Mouse (Mus musculus): ENCODE measurements at regions not wholly inside any gene's neighbourhood (a gene's known extent, or its start where the extent isn't known, plus 50 kb on each side); places are given as distances from the start of the nearest gene placed in this dataset.

DNA sequence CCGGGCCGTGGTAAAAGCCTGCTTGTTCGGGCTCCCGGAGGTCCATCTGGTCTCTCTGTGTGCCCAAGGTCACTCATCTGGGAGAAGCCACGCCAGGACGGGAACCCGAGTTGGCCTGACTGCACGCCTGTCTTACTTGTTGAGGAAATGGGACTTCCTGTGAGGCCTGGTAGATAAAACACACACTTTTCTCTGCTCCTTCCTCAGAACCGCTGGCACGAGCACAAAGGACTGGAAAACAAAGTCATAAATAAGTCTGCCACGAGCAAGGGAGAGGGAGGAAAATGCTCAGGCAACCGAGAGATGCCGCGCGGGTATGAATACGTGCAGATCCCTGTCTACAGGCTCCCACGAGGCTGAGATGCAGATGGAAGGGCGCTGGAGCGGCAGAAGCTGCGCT is 131.6 kb downstream of the Rybp start:
- peak overlapping the region; percentile 44; the same call in 1 of the 2 replicates for H3K9ac ChIP-seq
- peaks cover 67% of the 10 kb centered on the region for H3K27me3 ChIP-seq
- H3K9me3 ChIP-seq = no peaks in the 10 kb centered on the region
- ATAC-seq (ENCODE audit: low read depth) = no peak; the same call in 1 of the 2 replicates
- no peaks in the 10 kb centered on the region for H3K36me3 ChIP-seq
- peaks cover 42% of the 10 kb centered on the region for H3K4me1 ChIP-seq (replicated peaks)
- no peak overlapping the region for H3K4me3 ChIP-seq
- peak overlapping the region; percentile 61 for H3K27ac ChIP-seq (replicated peaks)
- WGBS = 13% methylated on average over 20 of the region's 20 CpGs
- peak overlapping the region; percentile 25; the same call in 1 of the 2 replicates for H3K4me2 ChIP-seq

DNA sequence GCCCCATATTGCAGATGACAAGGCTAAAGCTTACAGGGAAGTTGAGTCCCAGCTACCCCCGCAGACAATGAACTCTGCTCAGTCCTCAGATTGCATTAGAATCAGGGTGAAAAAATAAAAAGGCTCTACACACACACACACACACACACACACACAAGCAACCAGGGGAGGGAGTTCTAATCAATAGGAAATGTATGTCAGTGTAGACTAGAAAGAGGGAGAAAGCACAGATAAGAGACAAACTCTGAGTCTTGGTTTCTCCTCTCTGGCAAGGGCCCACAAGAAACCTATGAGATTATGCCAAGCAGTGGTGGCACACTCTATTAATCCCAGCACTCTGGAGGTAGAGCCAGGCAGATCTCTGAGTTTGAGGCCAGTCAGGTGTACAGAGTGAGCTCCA is 135.8 kb downstream of the Rybp start:
- no peak overlapping the region for H3K9ac ChIP-seq
- H3K4me3 ChIP-seq = no peak overlapping the region
- no peak overlapping the region for H3K4me2 ChIP-seq
- WGBS = 90% methylated on average over 1 of the region's 1 CpGs
- peaks cover 72% of the 10 kb centered on the region for H3K27me3 ChIP-seq
- no peak for ATAC-seq (ENCODE audit: low read depth)
- H3K36me3 ChIP-seq = no peaks in the 10 kb centered on the region
- H3K4me1 ChIP-seq (replicated peaks) = peaks cover 21% of the 10 kb centered on the region
- no peak overlapping the region for H3K27ac ChIP-seq (replicated peaks)
- no peaks in the 10 kb centered on the region for H3K9me3 ChIP-seq

DNA sequence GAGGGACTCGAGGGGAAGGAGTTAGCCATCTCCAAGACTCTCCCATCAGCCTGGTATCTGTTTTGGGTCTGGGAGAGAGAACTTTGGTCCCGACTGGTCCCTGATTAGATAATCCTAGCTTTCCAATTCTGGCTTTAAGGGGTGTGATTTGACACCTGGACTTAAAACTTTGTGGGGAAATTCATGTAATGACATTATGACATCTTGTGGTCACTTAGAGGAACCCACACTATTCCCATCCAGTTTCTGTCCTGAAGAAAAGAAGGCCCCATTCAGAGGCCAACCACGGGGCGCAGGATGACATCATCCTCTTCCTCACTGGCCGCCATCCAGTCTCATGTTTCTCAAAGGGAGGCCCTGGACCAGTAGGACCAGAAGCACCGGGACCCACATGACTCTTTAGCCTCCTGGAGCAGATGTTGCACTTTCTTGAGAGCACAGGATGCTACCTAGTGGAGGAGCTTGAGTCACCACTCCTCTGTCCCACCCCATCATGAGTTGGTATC is 136.5 kb downstream of the Rybp start:
- Histone ChIP-seq H3K4me1 (replicated peaks) (peaks cover 21% of the 10 kb centered on the region), H3K27ac (replicated peaks) (no peak overlapping the region), H3K4me3 (no peak overlapping the region), H3K4me2 (no peak overlapping the region), H3K36me3 (no peaks in the 10 kb centered on the region), H3K9me3 (no peaks in the 10 kb centered on the region), H3K9ac (no peak overlapping the region), H3K27me3 (peaks cover 77% of the 10 kb centered on the region)
- WGBS = 80% methylated on average over 6 of the region's 6 CpGs
- ATAC-seq (ENCODE audit: low read depth) = no peak

DNA sequence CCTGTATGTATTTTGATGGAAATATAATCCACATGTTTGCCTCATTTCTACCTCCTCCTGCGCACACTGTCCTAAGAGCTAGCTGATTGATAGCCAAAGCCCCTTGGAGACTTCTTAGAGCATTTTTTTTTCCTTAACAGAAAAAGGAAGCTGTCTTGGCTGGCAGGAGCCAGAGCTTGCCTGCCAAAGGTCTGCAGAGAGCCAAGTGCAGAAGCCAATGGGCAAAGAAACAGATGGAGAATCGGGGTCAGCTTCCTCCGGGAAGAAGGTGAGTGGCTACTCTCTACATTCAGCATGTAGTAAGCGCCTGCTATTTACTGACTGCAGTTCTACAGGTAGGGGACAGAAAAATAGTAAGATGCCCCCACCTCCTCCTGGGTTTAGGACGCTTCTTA is 137.8 kb downstream of the Rybp start:
- Histone ChIP-seq H3K9me3 (no peaks in the 10 kb centered on the region), H3K27me3 (peaks cover 81% of the 10 kb centered on the region), H3K4me2 (no peak overlapping the region), H3K4me1 (replicated peaks) (peaks cover 23% of the 10 kb centered on the region), H3K9ac (no peak overlapping the region), H3K4me3 (no peak overlapping the region), H3K36me3 (no peaks in the 10 kb centered on the region), H3K27ac (replicated peaks) (no peak overlapping the region)
- ATAC-seq (ENCODE audit: low read depth) = no peak
- 83% methylated on average over 5 of the region's 5 CpGs for WGBS

DNA sequence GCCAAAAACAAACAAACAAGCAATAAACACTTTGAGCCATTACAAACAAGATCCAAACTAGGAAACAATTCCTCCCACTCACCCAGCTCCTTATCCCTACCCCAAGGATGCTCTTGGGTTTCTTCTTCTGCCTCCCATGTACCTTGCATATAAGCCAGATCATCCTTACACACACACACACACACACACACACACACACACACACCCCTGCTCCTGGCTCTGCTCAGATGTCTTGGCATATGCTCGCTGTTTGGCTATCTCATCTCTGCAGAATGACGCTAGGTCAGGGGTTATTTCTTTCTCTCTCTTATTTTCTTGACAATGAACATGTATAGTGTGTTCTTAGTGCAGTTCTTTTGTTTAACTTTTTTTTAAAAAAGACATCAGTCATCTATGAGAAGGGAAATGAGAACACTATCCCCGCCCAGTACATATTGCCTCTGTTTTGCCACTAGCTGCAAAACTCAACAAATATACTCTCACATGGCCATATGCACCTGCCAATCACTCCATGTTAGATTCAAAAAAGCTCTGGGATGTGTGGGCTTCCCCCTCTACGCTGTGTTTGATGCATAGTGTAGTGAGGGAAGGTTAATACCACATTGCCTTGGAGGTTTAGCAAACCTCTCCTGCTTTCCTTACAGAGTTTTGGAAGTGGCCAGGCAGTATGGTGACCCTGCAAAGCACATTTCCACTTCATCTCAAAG is 138.4 kb downstream of the Rybp start:
- no peak overlapping the region for H3K4me2 ChIP-seq
- H3K27ac ChIP-seq (replicated peaks) = no peak overlapping the region
- ATAC-seq (ENCODE audit: low read depth) = no peak
- WGBS = 80% methylated on average over 4 of the region's 4 CpGs
- no peak overlapping the region for H3K4me3 ChIP-seq
- H3K4me1 ChIP-seq (replicated peaks) = peaks cover 29% of the 10 kb centered on the region
- no peak overlapping the region for H3K9ac ChIP-seq
- peaks cover 80% of the 10 kb centered on the region for H3K27me3 ChIP-seq
- no peaks in the 10 kb centered on the region for H3K36me3 ChIP-seq
- H3K9me3 ChIP-seq = no peaks in the 10 kb centered on the region

DNA sequence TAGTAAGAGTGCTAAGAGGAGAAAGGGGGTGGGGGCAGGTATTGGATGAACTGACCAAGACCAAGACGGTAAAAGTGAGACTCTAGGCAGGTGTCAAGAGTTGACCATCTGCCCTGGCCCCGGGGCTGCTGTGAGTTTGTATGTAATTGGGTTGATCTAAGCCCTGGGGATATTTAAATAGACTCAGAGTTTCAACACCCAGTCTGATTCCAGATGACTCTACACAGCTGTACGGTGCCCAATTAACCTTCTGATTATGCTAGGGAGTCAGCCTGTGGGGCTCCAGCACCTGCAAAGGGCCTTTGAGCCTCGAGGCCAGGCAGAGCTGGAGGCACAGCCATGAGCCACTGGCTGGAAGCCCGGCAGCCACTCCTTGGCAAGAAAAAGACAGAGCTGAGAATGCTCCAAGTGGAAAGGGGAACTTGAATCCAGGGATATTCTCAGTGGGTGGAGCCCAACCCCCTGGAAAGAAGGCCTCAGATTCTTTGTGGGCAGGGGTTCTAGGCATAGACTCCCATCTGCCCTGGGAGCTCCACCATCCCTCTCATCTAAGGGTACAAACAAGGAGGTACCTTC is 140.8 kb downstream of the Rybp start:
- Histone ChIP-seq H3K4me1 (replicated peaks) (peaks cover 37% of the 10 kb centered on the region), H3K36me3 (no peaks in the 10 kb centered on the region), H3K9ac (no peak overlapping the region), H3K9me3 (no peaks in the 10 kb centered on the region), H3K4me2 (no peak overlapping the region), H3K27me3 (peaks cover 70% of the 10 kb centered on the region), H3K4me3 (no peak overlapping the region), H3K27ac (replicated peaks) (no peak overlapping the region)
- no peak for ATAC-seq (ENCODE audit: low read depth)
- WGBS = 41% methylated on average over 5 of the region's 5 CpGs

DNA sequence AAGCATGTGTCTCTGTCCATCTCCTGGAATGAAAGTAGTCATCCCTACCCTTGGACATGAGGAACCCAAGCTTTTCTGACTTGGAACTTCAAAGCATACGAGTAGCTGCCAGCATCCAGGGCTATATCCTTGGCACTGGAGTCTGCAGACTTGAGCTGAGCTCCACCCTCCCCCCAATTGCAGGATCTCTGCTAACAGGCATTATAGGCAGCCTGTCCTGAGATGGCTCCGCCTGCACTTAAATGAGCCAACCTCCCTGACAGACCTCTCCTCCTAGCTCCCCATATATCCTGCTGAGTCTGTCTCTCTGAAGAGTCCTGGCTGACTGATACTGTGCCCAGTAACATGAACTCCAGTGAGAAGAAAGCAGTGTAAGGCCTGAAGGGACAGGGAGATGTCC is 141.4 kb downstream of the Rybp start:
- Histone ChIP-seq H3K4me2 (no peak overlapping the region), H3K36me3 (no peaks in the 10 kb centered on the region), H3K4me3 (no peak overlapping the region), H3K4me1 (replicated peaks) (peaks cover 37% of the 10 kb centered on the region), H3K9me3 (no peaks in the 10 kb centered on the region), H3K27me3 (peaks cover 66% of the 10 kb centered on the region), H3K9ac (no peak overlapping the region), H3K27ac (replicated peaks) (no peak overlapping the region)
- WGBS = 69% methylated on average over 2 of the region's 2 CpGs
- no peak for ATAC-seq (ENCODE audit: low read depth)

DNA sequence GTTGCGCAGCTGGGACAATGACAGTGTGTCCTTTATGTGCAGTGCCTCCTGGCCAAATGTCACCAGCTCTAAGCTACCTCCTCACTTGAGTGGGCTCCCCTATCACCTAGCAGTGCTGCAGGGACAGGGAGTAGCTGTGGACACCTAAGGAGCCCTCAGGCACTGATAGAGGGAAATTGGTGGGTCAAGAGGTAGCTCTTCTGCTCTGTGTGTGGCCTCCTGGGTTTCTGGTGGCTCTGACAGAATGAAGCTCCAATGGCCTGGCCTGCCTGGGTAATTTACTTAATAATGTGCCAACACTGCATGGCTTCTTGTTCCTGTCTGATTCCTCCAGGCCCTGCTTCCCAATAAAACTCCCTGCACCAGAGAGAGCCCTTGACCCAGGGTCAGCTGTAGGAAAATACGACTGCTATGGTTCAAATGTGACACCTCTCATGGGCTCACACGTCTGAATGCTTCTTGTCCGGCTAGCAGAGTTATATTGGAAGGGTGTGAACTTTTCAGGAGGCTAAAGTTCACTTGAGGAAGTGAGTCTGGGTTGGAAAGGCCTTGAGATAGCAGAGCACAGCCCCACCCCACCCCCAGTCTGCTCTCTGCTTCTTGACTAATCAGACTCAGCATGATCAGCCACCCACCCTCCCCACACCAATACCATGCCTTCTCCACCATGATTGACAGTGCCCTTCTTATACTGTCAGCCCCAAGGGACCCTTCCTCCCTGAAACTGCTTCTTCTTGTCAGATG is 142.6 kb downstream of the Rybp start:
- Histone ChIP-seq H3K27me3 (peaks cover 61% of the 10 kb centered on the region), H3K4me2 (no peak overlapping the region), H3K27ac (replicated peaks) (no peak overlapping the region), H3K9ac (no peak overlapping the region; the same call in 1 of the 2 replicates), H3K4me1 (replicated peaks) (peaks cover 49% of the 10 kb centered on the region), H3K36me3 (no peaks in the 10 kb centered on the region), H3K4me3 (no peak overlapping the region), H3K9me3 (no peaks in the 10 kb centered on the region)
- no peak for ATAC-seq (ENCODE audit: low read depth)
- WGBS = 48% methylated on average over 4 of the region's 4 CpGs

DNA sequence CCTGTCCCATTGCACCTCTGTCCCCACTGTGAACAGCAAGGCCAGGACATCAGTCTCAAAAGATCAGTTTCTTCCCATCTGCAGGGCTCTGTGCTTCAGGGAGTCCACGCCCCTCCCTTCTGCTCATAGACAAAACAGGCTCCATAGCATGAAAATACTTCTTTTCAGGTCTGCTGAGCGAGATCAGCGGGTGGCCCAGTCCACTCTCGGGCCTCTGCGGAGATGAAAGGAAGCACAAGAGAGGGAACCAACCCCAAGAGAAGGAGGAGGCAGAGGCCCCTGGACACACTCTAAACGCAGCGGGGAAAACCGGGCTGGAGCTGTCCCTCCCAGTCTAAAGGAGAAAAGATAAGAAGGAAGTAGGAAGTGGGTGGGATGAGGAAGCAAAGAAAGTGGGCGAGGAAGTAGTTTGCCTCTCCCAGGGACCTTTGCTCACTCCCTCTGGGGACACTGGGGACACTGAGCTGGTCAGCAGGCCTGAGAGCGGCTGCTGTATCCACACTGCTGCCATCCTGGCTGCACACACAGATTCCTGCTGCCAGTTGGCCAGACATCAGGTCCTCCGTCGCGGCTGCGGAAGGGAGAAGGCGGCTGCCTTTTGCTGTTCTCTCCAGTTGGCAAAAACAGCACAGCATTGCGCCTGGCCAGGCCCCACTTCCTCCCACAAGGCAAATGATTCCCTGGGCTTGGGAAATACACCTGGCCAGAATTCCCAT is 143.5 kb downstream of the Rybp start:
- Histone ChIP-seq H3K9me3 (no peaks in the 10 kb centered on the region), H3K9ac (peak overlapping the region; percentile 38; the same call in 1 of the 2 replicates), H3K27me3 (peaks cover 56% of the 10 kb centered on the region), H3K4me1 (replicated peaks) (peaks cover 52% of the 10 kb centered on the region), H3K4me2 (peak overlapping the region; percentile 41), H3K36me3 (no peaks in the 10 kb centered on the region), H3K4me3 (peak overlapping the region; percentile 5; the same call in 1 of the 2 replicates), H3K27ac (replicated peaks) (peak overlapping the region; percentile 61)
- WGBS = under 1% methylated on average over 16 of the region's 16 CpGs
- ATAC-seq (ENCODE audit: low read depth) = peak; percentile 59

DNA sequence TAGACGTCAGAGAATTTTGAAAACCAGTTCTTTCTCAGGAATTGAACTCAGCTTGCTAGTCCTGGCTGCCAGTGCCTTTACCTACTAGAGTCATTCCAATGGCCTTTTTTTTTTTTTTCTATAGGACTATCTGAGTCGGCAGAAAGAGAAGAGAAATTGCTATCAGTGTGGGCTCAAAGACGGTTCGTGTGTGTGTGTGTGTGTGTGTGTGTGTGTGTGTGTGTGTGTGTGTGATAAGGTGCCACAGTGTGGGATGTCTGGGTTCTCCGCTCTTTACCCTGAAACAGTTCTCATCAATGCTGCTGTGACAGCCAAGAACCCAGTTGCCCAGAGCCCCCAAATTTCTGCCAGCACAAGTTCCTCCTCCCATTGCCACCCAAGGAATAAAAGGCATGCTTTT is 146.1 kb downstream of the Rybp start:
- H3K27ac ChIP-seq (replicated peaks) = no peak overlapping the region
- no peaks in the 10 kb centered on the region for H3K36me3 ChIP-seq
- H3K4me3 ChIP-seq = no peak overlapping the region
- peaks cover 47% of the 10 kb centered on the region for H3K27me3 ChIP-seq
- H3K4me2 ChIP-seq = no peak overlapping the region
- no peak overlapping the region for H3K9ac ChIP-seq
- H3K4me1 ChIP-seq (replicated peaks) = peaks cover 46% of the 10 kb centered on the region
- ATAC-seq (ENCODE audit: low read depth) = no peak
- 80% methylated on average over 5 of the region's 5 CpGs for WGBS
- no peaks in the 10 kb centered on the region for H3K9me3 ChIP-seq

DNA sequence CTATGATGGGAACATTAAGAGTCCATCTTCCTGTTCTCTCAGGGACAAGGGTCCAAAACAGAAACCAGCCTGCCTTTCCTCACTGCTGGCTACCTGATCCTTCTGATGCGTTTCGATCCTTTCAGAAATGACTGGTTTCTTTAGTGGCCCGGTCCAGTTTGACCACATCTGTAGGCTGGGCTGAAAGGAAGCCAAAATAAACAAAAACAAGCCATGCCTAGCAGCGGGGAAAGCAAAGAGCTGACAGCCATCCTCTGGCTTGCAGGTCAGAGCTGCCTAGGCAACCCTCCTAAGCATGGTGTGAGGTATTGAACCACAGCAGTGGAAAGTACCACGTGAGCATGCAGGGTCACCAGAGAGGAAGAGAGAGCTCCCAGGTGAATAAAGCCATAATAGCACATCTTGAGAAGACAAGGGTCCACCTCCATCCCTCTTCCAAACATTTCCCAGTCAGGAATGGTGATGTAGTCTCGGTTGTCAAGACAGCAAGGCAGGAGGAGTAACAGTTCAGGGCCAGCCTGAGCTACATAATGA is 146.6 kb downstream of the Rybp start:
- H3K9me3 ChIP-seq = no peaks in the 10 kb centered on the region
- H3K27me3 ChIP-seq = peaks cover 46% of the 10 kb centered on the region
- H3K4me3 ChIP-seq = no peak overlapping the region
- no peaks in the 10 kb centered on the region for H3K36me3 ChIP-seq
- H3K9ac ChIP-seq = no peak overlapping the region
- no peak overlapping the region for H3K27ac ChIP-seq (replicated peaks)
- H3K4me2 ChIP-seq = no peak overlapping the region
- no peak for ATAC-seq (ENCODE audit: low read depth)
- H3K4me1 ChIP-seq (replicated peaks) = peaks cover 43% of the 10 kb centered on the region
- WGBS = 61% methylated on average over 6 of the region's 6 CpGs

All from neural tube, embryonic 13.5 days (tissue).